Mouse (Mus musculus): Measurements from ENCODE around the gene Il18.

- peak; percentile 84 for TF ChIP-seq CTCF (IDR thresholded peaks at IDR 0.05; ENCODE audit: control insufficient read depth, insufficient read depth, insufficient read length)
- no peak for TF ChIP-seq FOSL1 (IDR thresholded peaks at IDR 0.05; ENCODE audit: insufficient read depth, low read length, poor library complexity, severe bottlenecking)
- no peak for TF ChIP-seq USF1 (IDR thresholded peaks at IDR 0.05; ENCODE audit: low read depth)
- no peak for TF ChIP-seq CEBPB (IDR thresholded peaks at IDR 0.05; ENCODE audit: low read depth)
- no peak for TF ChIP-seq MYOG (IDR thresholded peaks at IDR 0.05; ENCODE audit: control insufficient read depth, extremely low read depth, insufficient read length)
- TF ChIP-seq MAX (IDR thresholded peaks at IDR 0.05) = peak; percentile 65
- TF ChIP-seq MYOD1 (IDR thresholded peaks at IDR 0.05; ENCODE audit: control insufficient read depth, insufficient read length, low read depth) = no peak
These were observed 26.2 kb upstream of the Il18 start, which contains the start of gene Pts for GRCm38 (mm10) chr9:50528293-50528892.
